Mouse (Mus musculus): Measurements from ENCODE around the gene Syt5. TPM values are rescaled to one million over a fixed set of nuclear protein-coding genes. Genes with fewer than 3 reads are reported as not detected.

Syt5 gene
- polyA plus RNA-seq, 1 experiment from 2014 or later, result 0.78 TPM

- H3K9ac ChIP-seq (ENCODE audit: low read length), result peak overlapping the region; percentile 69
Observed at GRCm38 (mm10) chr7:4511489-4512224, 35.7 kb downstream of the Syt5 start.

DNA sequence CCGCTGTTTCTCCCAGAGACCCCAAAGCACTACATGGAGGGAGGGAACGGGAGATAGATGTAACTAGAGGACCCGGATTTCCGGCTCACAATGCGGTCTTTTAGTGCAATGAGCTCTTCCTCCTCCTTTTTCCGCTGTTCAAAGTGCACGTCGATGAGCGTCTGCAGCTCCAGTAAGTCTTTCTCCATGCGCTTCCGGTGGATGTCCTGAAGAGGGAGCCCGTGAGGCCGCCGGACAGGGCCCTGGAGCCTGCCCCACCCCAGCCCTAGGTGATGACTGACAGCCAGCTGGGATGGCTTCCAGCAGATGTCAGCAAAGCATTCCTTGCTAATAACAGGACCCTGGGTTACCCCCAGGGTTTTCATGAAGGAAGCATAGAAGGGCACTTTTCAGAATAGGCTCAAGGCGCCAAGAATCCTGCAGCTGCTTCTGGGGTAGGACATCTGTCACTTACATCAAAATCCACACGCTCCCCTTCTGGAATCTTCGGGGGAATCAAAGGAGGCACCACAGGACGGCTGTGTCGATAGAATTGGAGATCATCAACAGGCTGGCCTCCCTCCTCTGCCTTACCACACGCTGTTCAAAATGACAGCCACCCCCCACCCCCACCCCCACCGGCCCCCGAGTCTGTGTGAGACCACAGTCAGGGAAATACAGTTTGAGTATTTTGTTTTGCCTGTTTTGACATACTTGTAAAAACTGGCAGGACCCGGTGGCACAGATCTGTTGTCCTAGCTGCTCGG lies 37.3 kb downstream of the Syt5 start:
- H3K4me2 ChIP-seq (ENCODE audit: low read length), result peak overlapping the region; percentile 59
- H3K4me3 ChIP-seq (ENCODE audit: control insufficient read depth in 1 of 2, insufficient read depth in 1 of 2, low read depth in 1 of 2, low read length in 2 of 2), result peak overlapping the region; percentile 11 to 24
- H3K4me1 ChIP-seq (ENCODE audit: control insufficient read depth in 2 of 2, insufficient read depth in 2 of 2, low read length in 2 of 2), result peaks cover 41 to 61% of the 10 kb centered on the region in 2 experiments
- peak; percentile 84 for ATAC-seq (ENCODE audit: insufficient number of reproducible peaks, insufficient read depth, low FRiP score, low read depth)
- peaks cover 23% of the 10 kb centered on the region for H3K36me3 ChIP-seq (ENCODE audit: control insufficient read depth, insufficient read depth, low read length)
- peak overlapping the region; percentile 79 to 82 for H3K27ac ChIP-seq (replicated peaks in 1 of 2; ENCODE audit: control insufficient read depth in 1 of 2, insufficient read depth in 1 of 2, low read depth in 2 of 2, low read length in 2 of 2)
- peak overlapping the region; percentile 69 for H3K9ac ChIP-seq (ENCODE audit: low read length)
- H3K9me3 ChIP-seq (ENCODE audit: control insufficient read depth, low read length), result no peaks in the 10 kb centered on the region
- H3K27me3 ChIP-seq (ENCODE audit: control insufficient read depth, insufficient read depth, low read length), result no peaks in the 10 kb centered on the region
- 6% methylated on average over 24 of the region's 24 CpGs for WGBS

More at GRCm38 (mm10) chr7:4511489-4512224, 35.7 kb downstream of the Syt5 start:
- H3K27ac ChIP-seq (replicated peaks in 1 of 2; ENCODE audit: control insufficient read depth in 1 of 2, insufficient read depth in 1 of 2, low read depth in 2 of 2, low read length in 2 of 2), result peak overlapping the region; percentile 47 to 79
- no peaks in the 10 kb centered on the region for H3K27me3 ChIP-seq (ENCODE audit: control insufficient read depth, insufficient read depth, low read length)
- H3K4me2 ChIP-seq (ENCODE audit: low read length), result peak overlapping the region; percentile 59
- peak overlapping the region in 1 of 2 experiments; percentile 21; a peak in 2 of 4 replicates for H3K4me3 ChIP-seq (ENCODE audit: control insufficient read depth in 1 of 2, insufficient read depth in 1 of 2, low read depth in 1 of 2, low read length in 2 of 2)
- no peaks in the 10 kb centered on the region for H3K9me3 ChIP-seq (ENCODE audit: control insufficient read depth, low read length)
- peaks cover 49 to 73% of the 10 kb centered on the region in 2 experiments for H3K4me1 ChIP-seq (ENCODE audit: control insufficient read depth in 2 of 2, insufficient read depth in 2 of 2, low read length in 2 of 2)
- WGBS, result 16% methylated on average over 8 of the region's 8 CpGs
- ATAC-seq (ENCODE audit: insufficient number of reproducible peaks, insufficient read depth, low FRiP score, low read depth), result no peak
- H3K36me3 ChIP-seq (ENCODE audit: control insufficient read depth, insufficient read depth, low read length), result peaks cover 16% of the 10 kb centered on the region

DNA sequence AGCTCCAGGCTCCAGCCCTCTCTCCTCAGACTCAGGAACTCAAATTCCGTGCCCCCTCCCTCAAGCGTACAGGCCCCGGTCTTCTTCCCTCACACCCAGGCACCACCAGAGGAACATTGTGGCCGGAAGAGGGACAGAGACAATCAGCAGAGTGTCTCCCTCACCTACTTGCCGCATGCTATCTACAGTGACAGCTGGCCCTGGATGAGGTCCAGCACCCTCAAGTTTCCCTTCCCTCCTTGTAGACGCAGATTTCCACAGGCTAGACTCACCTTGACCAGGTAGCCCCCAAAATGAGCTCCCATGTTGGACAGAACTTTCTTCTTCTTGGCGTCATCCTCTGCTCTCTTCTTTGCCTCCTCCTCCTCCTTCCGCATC lies 38.6 kb downstream of the Syt5 start:
- WGBS, result 63% methylated on average over 8 of the region's 8 CpGs
- peak overlapping the region; percentile 59 for H3K4me2 ChIP-seq (ENCODE audit: low read length)

DNA sequence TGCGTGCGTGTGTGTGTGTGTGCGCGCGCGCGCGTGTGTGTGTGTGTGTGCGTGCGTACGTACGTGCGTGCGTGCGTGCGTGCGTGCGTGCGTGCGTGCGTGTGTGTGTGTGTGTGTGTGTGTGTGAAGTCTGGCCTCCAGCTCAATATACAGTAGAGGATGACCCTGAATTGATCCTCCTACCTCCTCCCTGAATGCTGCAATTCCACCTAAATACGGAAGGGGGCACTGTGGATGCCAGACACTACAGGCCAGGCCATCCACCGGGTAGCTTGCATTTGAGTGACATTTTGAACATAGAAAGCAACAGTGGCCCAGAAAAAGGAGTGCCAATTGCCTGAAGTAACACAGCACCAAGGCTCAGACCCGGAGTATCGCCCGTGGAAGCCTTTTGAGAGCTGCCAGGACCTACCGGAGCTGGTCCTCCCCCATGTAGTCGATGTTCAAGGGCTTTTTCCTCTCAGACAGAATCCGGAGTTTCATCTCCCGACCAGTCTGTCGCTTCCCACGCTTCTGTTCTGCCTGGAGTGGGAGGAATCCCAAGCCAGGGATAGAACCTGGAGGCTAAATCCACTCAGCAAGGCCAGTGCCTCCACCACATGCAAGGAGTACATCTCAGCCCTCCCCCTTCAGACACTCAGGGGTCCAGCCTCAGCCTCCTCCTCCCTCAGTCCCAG lies 39.1 kb downstream of the Syt5 start:
- H3K4me3 ChIP-seq (ENCODE audit: control insufficient read depth in 1 of 2, insufficient read depth in 1 of 2, low read depth in 1 of 2, low read length in 2 of 2), result no peak overlapping the region
- H3K9ac ChIP-seq (ENCODE audit: low read length), result peak overlapping the region; percentile 68
- H3K4me1 ChIP-seq (ENCODE audit: control insufficient read depth in 2 of 2, insufficient read depth in 2 of 2, low read length in 2 of 2), result peaks cover 28 to 43% of the 10 kb centered on the region in 2 experiments
- H3K9me3 ChIP-seq (ENCODE audit: control insufficient read depth, low read length), result no peaks in the 10 kb centered on the region
- peaks cover 32% of the 10 kb centered on the region for H3K36me3 ChIP-seq (ENCODE audit: control insufficient read depth, insufficient read depth, low read length)
- WGBS, result 65% methylated on average over 21 of the region's 32 CpGs
- ATAC-seq (ENCODE audit: insufficient number of reproducible peaks, insufficient read depth, low FRiP score, low read depth), result no peak
- 0 out of 4 replicates have a peak overlapping the region, but pooled peaks of 1 of the 2 experiments have one; percentile 28 for H3K27ac ChIP-seq (replicated peaks in 1 of 2; ENCODE audit: control insufficient read depth in 1 of 2, insufficient read depth in 1 of 2, low read depth in 2 of 2, low read length in 2 of 2)
- no peaks in the 10 kb centered on the region for H3K27me3 ChIP-seq (ENCODE audit: control insufficient read depth, insufficient read depth, low read length)
- H3K4me2 ChIP-seq (ENCODE audit: low read length), result peak overlapping the region; percentile 59; the same call in 1 of the 2 replicates

More for the DNA sequence above, 38.6 kb downstream of the Syt5 start:
- Histone ChIP-seq H3K27ac (replicated peaks in 1 of 2; ENCODE audit: control insufficient read depth in 1 of 2, insufficient read depth in 1 of 2, low read depth in 2 of 2, low read length in 2 of 2) (0 out of 4 replicates have a peak overlapping the region, but pooled peaks of 1 of the 2 experiments have one; percentile 28), H3K4me1 (ENCODE audit: control insufficient read depth in 2 of 2, insufficient read depth in 2 of 2, low read length in 2 of 2) (peaks cover 32 to 48% of the 10 kb centered on the region in 2 experiments), H3K4me3 (ENCODE audit: control insufficient read depth in 1 of 2, insufficient read depth in 1 of 2, low read depth in 1 of 2, low read length in 2 of 2) (no peak overlapping the region), H3K9ac (ENCODE audit: low read length) (peak overlapping the region; percentile 68), H3K27me3 (ENCODE audit: control insufficient read depth, insufficient read depth, low read length) (no peaks in the 10 kb centered on the region), H3K9me3 (ENCODE audit: control insufficient read depth, low read length) (no peaks in the 10 kb centered on the region), H3K36me3 (ENCODE audit: control insufficient read depth, insufficient read depth, low read length) (peaks cover 32% of the 10 kb centered on the region)
- ATAC-seq (ENCODE audit: insufficient number of reproducible peaks, insufficient read depth, low FRiP score, low read depth), result no peak

- no peak overlapping the region for H3K9ac ChIP-seq (ENCODE audit: low read length)
- WGBS, result 65% methylated on average over 3 of the region's 4 CpGs
- H3K27ac ChIP-seq (replicated peaks in 1 of 2; ENCODE audit: control insufficient read depth in 1 of 2, insufficient read depth in 1 of 2, low read depth in 2 of 2, low read length in 2 of 2), result no peak overlapping the region
- H3K27me3 ChIP-seq (ENCODE audit: control insufficient read depth, insufficient read depth, low read length), result no peaks in the 10 kb centered on the region
- no peak for ATAC-seq (ENCODE audit: insufficient number of reproducible peaks, insufficient read depth, low FRiP score, low read depth)
- peaks cover 28 to 34% of the 10 kb centered on the region in 2 experiments for H3K4me1 ChIP-seq (ENCODE audit: control insufficient read depth in 2 of 2, insufficient read depth in 2 of 2, low read length in 2 of 2)
- no peak overlapping the region for H3K4me2 ChIP-seq (ENCODE audit: low read length)
- H3K36me3 ChIP-seq (ENCODE audit: control insufficient read depth, insufficient read depth, low read length), result peaks cover 32% of the 10 kb centered on the region
- H3K4me3 ChIP-seq (ENCODE audit: control insufficient read depth in 1 of 2, insufficient read depth in 1 of 2, low read depth in 1 of 2, low read length in 2 of 2), result no peak overlapping the region
- H3K9me3 ChIP-seq (ENCODE audit: control insufficient read depth, low read length), result no peaks in the 10 kb centered on the region
Observed at GRCm38 (mm10) chr7:4507220-4507619, 40.1 kb downstream of the Syt5 start.

GRCm38 (mm10) chr7:4504646-4505435 lies 42.5 kb downstream of the Syt5 start:
- Histone ChIP-seq H3K9ac (ENCODE audit: low read length) (no peak overlapping the region), H3K4me1 (ENCODE audit: control insufficient read depth in 2 of 2, insufficient read depth in 2 of 2, low read length in 2 of 2) (peaks cover 10 to 21% of the 10 kb centered on the region in 2 experiments), H3K36me3 (ENCODE audit: control insufficient read depth, insufficient read depth, low read length) (peaks cover 32% of the 10 kb centered on the region), H3K4me3 (ENCODE audit: control insufficient read depth in 1 of 2, insufficient read depth in 1 of 2, low read depth in 1 of 2, low read length in 2 of 2) (no peak overlapping the region), H3K27ac (replicated peaks in 1 of 2; ENCODE audit: control insufficient read depth in 1 of 2, insufficient read depth in 1 of 2, low read depth in 2 of 2, low read length in 2 of 2) (peak overlapping the region; percentile 49 to 61; a peak in 3 of 4 replicates), H3K27me3 (ENCODE audit: control insufficient read depth, insufficient read depth, low read length) (no peaks in the 10 kb centered on the region), H3K4me2 (ENCODE audit: low read length) (no peak overlapping the region), H3K9me3 (ENCODE audit: control insufficient read depth, low read length) (no peaks in the 10 kb centered on the region)
- no peak for ATAC-seq (ENCODE audit: insufficient number of reproducible peaks, insufficient read depth, low FRiP score, low read depth)
- WGBS, result 39% methylated on average over 11 of the region's 11 CpGs
